Mouse (Mus musculus) liver, embryonic 11.5 days (tissue): ENCODE results near the gene Cars2. TPM values are rescaled to one million over a fixed set of nuclear protein-coding genes. Genes with fewer than 3 reads are reported as not detected.
"Not testable (repeated sequence)": the region's sequence is repeated elsewhere in the genome, so short reads cannot be mapped to it uniquely, and the experiment has no call there.

Experiments
- ATAC-seq: fragments of 200-750 bp; cut with Nextera tagmentation; replicated peaks from 2 replicates; pipeline ENCODE4 v1.8.0; 2017; ENCODE audit warnings: moderate number of reproducible peaks, mild to moderate bottlenecking, moderate TSS enrichment, moderate library complexity; ENCODE audit not compliant: low FRiP score
- DNase-seq: peaks from one replicate; pipeline ENCODE4 v3.0.0-alpha.2; 2017; ENCODE audit warnings: low spot score
- H3K27ac ChIP-seq: fragments of 300-500 bp; sonication (generic); 2 replicates; pipeline ENCODE4 v1.5.1; 2014; ENCODE audit warnings: mild to moderate bottlenecking, low read depth, low read length, control low read depth
- H3K27me3 ChIP-seq: fragments of 300-500 bp; sonication (generic); replicated peaks from 2 replicates; pipeline ENCODE4 v1.6.1; 2014; ENCODE audit warnings: low read length, mixed read lengths; ENCODE audit not compliant: control insufficient read depth, insufficient read depth
- H3K36me3 ChIP-seq: fragments of 300-500 bp; sonication (generic); 2 replicates; pipeline ENCODE4 v1.6.1; 2014; ENCODE audit warnings: mild to moderate bottlenecking, low read length, moderate library complexity, mixed read lengths; ENCODE audit not compliant: control insufficient read depth, insufficient read depth
- H3K4me1 ChIP-seq: fragments of 300-500 bp; sonication (generic); replicated peaks from 2 replicates; pipeline ENCODE4 v1.6.1; 2014; ENCODE audit warnings: low read length, mixed read lengths; ENCODE audit not compliant: control insufficient read depth, insufficient read depth
- H3K4me2 ChIP-seq: fragments of 300-500 bp; sonication (generic); 2 replicates; pipeline ENCODE4 v1.6.1; 2014; ENCODE audit warnings: mild to moderate bottlenecking, control low read depth, moderate library complexity
- H3K4me3 ChIP-seq: fragments of 300-500 bp; sonication (generic); 2 replicates; pipeline ENCODE4 v1.5.1; 2014; ENCODE audit warnings: low read depth, low read length, control low read depth
- H3K9ac ChIP-seq: fragments of 300-500 bp; sonication (generic); 2 replicates; pipeline ENCODE4 v1.6.1; 2014; ENCODE audit warnings: low read depth, low read length, control low read depth
- H3K9me3 ChIP-seq: fragments of 300-500 bp; sonication (generic); 2 replicates; pipeline ENCODE4 v1.6.1; 2016; ENCODE audit warnings: low read length, inconsistent platforms, mixed read lengths; ENCODE audit not compliant: control insufficient read depth
- WGBS: fragments of 180-500 bp; shearing (Covaris S2); extraction: QIAGEN DNeasy Blood & Tissue Kit; methylation state at CpG from one replicate; pipeline ENCODE4 v1.1.7; 2014; 5-methylcytosine and 5-hydroxymethylcytosine counted together
- polyA plus RNA-seq: library from polyadenylated mRNA; unstranded; fragments of >200 nt; fragmentation: Nextera tagmentation; extraction: Ambion mirVana; gene quantifications from 2 replicates; pipeline ENCODE4 v1.2.1, GENCODE M21; 2014

The Cars2 gene
- polyA plus RNA-seq, 1 experiment from 2014 or later, result 33.1 TPM

GRCm38 (mm10) chr8:11469095-11469494 is 81.5 kb downstream of the Cars2 start:
- no peak overlapping the region for H3K9ac ChIP-seq
- WGBS, result 8% methylated on average over 3 of the region's 3 CpGs
- H3K27me3 ChIP-seq, result peaks cover 19% of the 10 kb centered on the region
- ATAC-seq, result no peak
- H3K4me3 ChIP-seq, result no peak overlapping the region
- no peak for DNase-seq
- H3K9me3 ChIP-seq, result no peaks in the 10 kb centered on the region
- no peaks in the 10 kb centered on the region for H3K36me3 ChIP-seq
- peaks cover 5% of the 10 kb centered on the region for H3K4me1 ChIP-seq
- H3K4me2 ChIP-seq, result no peak overlapping the region
- H3K27ac ChIP-seq, result no peak overlapping the region

GRCm38 (mm10) chr8:11466528-11466927 is 84.1 kb downstream of the Cars2 start:
- H3K4me3 ChIP-seq, H3K36me3 ChIP-seq, H3K4me2 ChIP-seq, H3K27ac ChIP-seq, H3K4me1 ChIP-seq, H3K27me3 ChIP-seq, DNase-seq, ATAC-seq, H3K9me3 ChIP-seq, H3K9ac ChIP-seq: not testable (repeated sequence)
- 88% methylated on average over 4 of the region's 5 CpGs for WGBS

GRCm38 (mm10) chr8:11465619-11466018 is 85.0 kb downstream of the Cars2 start:
- Histone ChIP-seq H3K4me1 (0 out of 2 replicates have a peak, but pooled peaks cover 2% of the 10 kb centered on the region), H3K4me2 (no peak overlapping the region), H3K9ac (no peak overlapping the region), H3K27me3 (no peaks in the 10 kb centered on the region; the same call in 1 of the 2 replicates), H3K36me3 (no peaks in the 10 kb centered on the region), H3K27ac (no peak overlapping the region), H3K9me3 (no peaks in the 10 kb centered on the region), H3K4me3 (no peak overlapping the region)
- ATAC-seq (no peak), DNase-seq (no peak)
- 89% methylated on average over 4 of the region's 4 CpGs for WGBS

GRCm38 (mm10) chr8:11464707-11464964 is 85.9 kb downstream of the Cars2 start:
- 57% methylated on average over 3 of the region's 3 CpGs for WGBS
- Histone ChIP-seq H3K36me3 (no peaks in the 10 kb centered on the region), H3K4me2 (no peak overlapping the region), H3K9ac (no peak overlapping the region), H3K4me3 (no peak overlapping the region), H3K27ac (no peak overlapping the region), H3K9me3 (no peaks in the 10 kb centered on the region), H3K27me3 (no peaks in the 10 kb centered on the region), H3K4me1 (0 out of 2 replicates have a peak, but pooled peaks cover 2% of the 10 kb centered on the region)
- ATAC-seq (no peak), DNase-seq (no peak)

Other genes starting within 250 kb of the Cars2 start
- 12.2 and 13.1 TPM in 2 replicates for gene Col4a2, start 238.0 kb downstream of the Cars2 start, polyA plus RNA-seq
- 40.8 and 45.7 TPM in 2 replicates for gene Col4a1, start 238.0 kb downstream of the Cars2 start, polyA plus RNA-seq
- gene Rab20, start 72.1 kb downstream of the Cars2 start, polyA plus RNA-seq, result 3.2 and 4.5 TPM in 2 replicates
- gene Naxd, start 53.3 kb downstream of the Cars2 start, polyA plus RNA-seq, result 68.7 and 73.8 TPM in 2 replicates
- 26.7 and 31.2 TPM in 2 replicates for gene Ing1, start 4.8 kb upstream of the Cars2 start, polyA plus RNA-seq
- 83.6 and 86.0 TPM in 2 replicates for gene Ankrd10, start 85.0 kb upstream of the Cars2 start, polyA plus RNA-seq
- not detected in 2 replicates for gene 1700016D06Rik, start 150.3 kb upstream of the Cars2 start, polyA plus RNA-seq
- gene Arhgef7, start 176.9 kb upstream of the Cars2 start, polyA plus RNA-seq, result 30.1 and 31.1 TPM in 2 replicates